Mouse (Mus musculus): ENCODE data around the gene Sult4a1. TPM values are rescaled to one million over a fixed set of nuclear protein-coding genes. Genes with fewer than 3 reads are reported as not detected.
A peak's percentile ranks its signal among the peaks of the same experiment; 100 is the strongest.

Gene Sult4a1
- polyA plus RNA-seq, 1 experiment from 2014 or later: 40.4 TPM

DNA sequence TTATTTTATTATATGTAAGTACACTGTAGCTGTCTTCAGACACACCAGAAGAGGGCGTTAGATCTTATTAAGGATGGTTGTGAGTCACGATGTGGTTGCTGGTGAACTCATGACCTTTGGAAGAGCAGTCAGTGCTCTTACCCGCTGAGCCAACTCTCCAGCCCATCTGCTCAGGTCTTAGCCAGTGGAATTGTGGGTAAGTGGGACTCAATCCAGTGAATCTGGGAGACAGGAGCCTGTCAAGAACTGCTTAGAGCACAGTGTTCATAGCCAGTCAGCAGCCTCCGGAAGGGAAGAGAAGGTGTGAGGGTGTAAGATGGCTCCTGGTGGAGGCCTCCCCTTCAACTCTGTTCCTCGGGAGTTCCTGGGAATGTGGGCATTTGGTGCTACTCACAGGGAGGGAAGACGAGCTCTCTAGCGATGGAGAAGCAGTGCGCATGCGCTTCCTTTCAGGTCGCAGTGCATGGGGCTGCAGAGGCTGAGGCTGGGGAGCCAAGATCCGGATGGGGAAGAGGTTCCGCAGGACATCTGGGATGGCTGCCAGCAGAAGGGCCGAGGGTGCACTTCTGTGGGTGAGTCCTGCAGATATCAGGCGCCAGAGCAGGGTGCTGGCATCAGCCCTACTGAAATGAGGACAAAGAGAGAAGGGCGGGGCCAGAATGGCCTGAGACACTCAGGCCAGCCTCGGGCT is 25.7 kb upstream of the Sult4a1 start:
- WGBS: 68% methylated on average over 16 of the region's 16 CpGs
- H3K4me2 ChIP-seq (ENCODE audit: low read length): no peak overlapping the region
- no peak overlapping the region for H3K4me3 ChIP-seq (ENCODE audit: low read depth, low read length)
- no peaks in the 10 kb centered on the region for H3K9me3 ChIP-seq (replicated peaks; ENCODE audit: control insufficient read depth, low read length)
- peak; percentile 46 for DNase-seq (ENCODE audit: low spot score)
- H3K4me1 ChIP-seq (ENCODE audit: control insufficient read depth, insufficient read depth, low read length): no peaks in the 10 kb centered on the region
- no peak overlapping the region for H3K9ac ChIP-seq (ENCODE audit: low read length)
- H3K27ac ChIP-seq (ENCODE audit: low read depth, low read length): no peak overlapping the region
- ATAC-seq: no peak
- H3K27me3 ChIP-seq (replicated peaks; ENCODE audit: control insufficient read depth, insufficient read depth, low read length): no peaks in the 10 kb centered on the region
- no peaks in the 10 kb centered on the region for H3K36me3 ChIP-seq (ENCODE audit: control insufficient read depth, insufficient read depth, low read length)

GRCm38 (mm10) chr15:84126871-84127270 is 21.3 kb upstream of the Sult4a1 start:
- H3K27me3 ChIP-seq (replicated peaks; ENCODE audit: control insufficient read depth, insufficient read depth, low read length): no peaks in the 10 kb centered on the region
- no peaks in the 10 kb centered on the region for H3K9me3 ChIP-seq (replicated peaks; ENCODE audit: control insufficient read depth, low read length)
- H3K4me3 ChIP-seq (ENCODE audit: low read depth, low read length): no peak overlapping the region
- H3K36me3 ChIP-seq (ENCODE audit: control insufficient read depth, insufficient read depth, low read length): no peaks in the 10 kb centered on the region
- WGBS: 49% methylated on average over 5 of the region's 5 CpGs
- no peak overlapping the region for H3K4me2 ChIP-seq (ENCODE audit: low read length)
- H3K27ac ChIP-seq (ENCODE audit: low read depth, low read length): no peak overlapping the region
- no peaks in the 10 kb centered on the region for H3K4me1 ChIP-seq (ENCODE audit: control insufficient read depth, insufficient read depth, low read length)
- no peak for ATAC-seq
- no peak for DNase-seq (ENCODE audit: low spot score)
- no peak overlapping the region for H3K9ac ChIP-seq (ENCODE audit: low read length)

- Histone ChIP-seq H3K9ac (ENCODE audit: low read length) (no peak overlapping the region), H3K27ac (ENCODE audit: low read depth, low read length) (no peak overlapping the region), H3K36me3 (ENCODE audit: control insufficient read depth, insufficient read depth, low read length) (no peaks in the 10 kb centered on the region), H3K4me2 (ENCODE audit: low read length) (no peak overlapping the region), H3K4me3 (ENCODE audit: low read depth, low read length) (no peak overlapping the region), H3K27me3 (replicated peaks; ENCODE audit: control insufficient read depth, insufficient read depth, low read length) (no peaks in the 10 kb centered on the region), H3K9me3 (replicated peaks; ENCODE audit: control insufficient read depth, low read length) (no peaks in the 10 kb centered on the region), H3K4me1 (ENCODE audit: control insufficient read depth, insufficient read depth, low read length) (no peaks in the 10 kb centered on the region)
- ATAC-seq (no peak), DNase-seq (ENCODE audit: low spot score) (no peak)
- 76% methylated on average over 4 of the region's 4 CpGs for WGBS
These were observed 20.9 kb upstream of the Sult4a1 start for GRCm38 (mm10) chr15:84126447-84126846.

DNA sequence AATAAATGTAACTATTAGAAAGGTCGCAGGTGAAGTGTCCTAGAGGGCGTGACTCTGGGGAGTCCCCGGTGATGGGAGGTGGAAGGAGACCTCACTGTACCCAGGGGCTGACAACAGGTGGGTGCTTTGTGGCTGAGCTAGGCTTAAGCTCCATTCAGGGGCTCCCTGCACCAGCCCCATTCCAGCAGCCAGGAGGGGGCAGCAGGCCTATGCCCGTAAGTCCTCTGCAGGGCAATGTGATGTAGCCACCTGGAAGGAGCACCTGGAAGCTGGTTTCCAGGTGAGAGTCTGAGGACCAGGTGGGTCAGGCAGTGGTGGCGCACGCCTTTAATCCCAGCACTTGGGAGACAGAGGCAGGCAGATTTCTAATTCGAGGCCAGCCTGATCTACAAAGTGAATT is 18.5 kb upstream of the Sult4a1 start:
- no peaks in the 10 kb centered on the region for H3K4me1 ChIP-seq (ENCODE audit: control insufficient read depth, insufficient read depth, low read length)
- H3K4me2 ChIP-seq (ENCODE audit: low read length): no peak overlapping the region
- no peaks in the 10 kb centered on the region for H3K27me3 ChIP-seq (replicated peaks; ENCODE audit: control insufficient read depth, insufficient read depth, low read length)
- DNase-seq (ENCODE audit: low spot score): no peak
- no peak overlapping the region for H3K4me3 ChIP-seq (ENCODE audit: low read depth, low read length)
- no peak overlapping the region for H3K9ac ChIP-seq (ENCODE audit: low read length)
- H3K27ac ChIP-seq (ENCODE audit: low read depth, low read length): no peak overlapping the region
- WGBS: 71% methylated on average over 7 of the region's 7 CpGs
- no peaks in the 10 kb centered on the region for H3K9me3 ChIP-seq (replicated peaks; ENCODE audit: control insufficient read depth, low read length)
- H3K36me3 ChIP-seq (ENCODE audit: control insufficient read depth, insufficient read depth, low read length): no peaks in the 10 kb centered on the region
- no peak for ATAC-seq

DNA sequence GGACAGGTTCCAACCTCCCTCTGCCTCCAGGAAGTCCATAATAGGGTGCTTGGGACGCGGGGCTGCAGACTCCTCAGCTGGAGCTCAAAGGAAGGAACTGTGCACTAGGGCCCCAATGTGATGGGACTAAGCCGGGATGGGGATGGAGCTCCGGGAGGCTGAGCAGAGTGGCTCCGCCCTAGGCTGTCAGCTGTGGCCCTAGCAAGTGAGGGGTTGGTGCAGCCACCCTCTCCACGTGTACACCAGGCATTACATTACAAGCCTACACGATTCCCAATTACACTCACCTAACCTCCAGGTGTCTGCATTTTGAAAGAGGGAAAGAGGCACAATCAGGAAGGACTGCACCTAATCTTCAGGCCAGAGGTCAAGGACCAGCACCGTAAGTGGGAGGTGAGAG is 17.5 kb upstream of the Sult4a1 start, which contains the start of gene Pnpla5:
Gene Pnpla5, minus strand, starts transcription at position 101 of the 400 bp plus-strand sequence.
- H3K27ac ChIP-seq (ENCODE audit: low read depth, low read length): no peak within 1 kb of the TSS
- ATAC-seq: no peak
- DNase-seq (ENCODE audit: low spot score): no peak

DNA sequence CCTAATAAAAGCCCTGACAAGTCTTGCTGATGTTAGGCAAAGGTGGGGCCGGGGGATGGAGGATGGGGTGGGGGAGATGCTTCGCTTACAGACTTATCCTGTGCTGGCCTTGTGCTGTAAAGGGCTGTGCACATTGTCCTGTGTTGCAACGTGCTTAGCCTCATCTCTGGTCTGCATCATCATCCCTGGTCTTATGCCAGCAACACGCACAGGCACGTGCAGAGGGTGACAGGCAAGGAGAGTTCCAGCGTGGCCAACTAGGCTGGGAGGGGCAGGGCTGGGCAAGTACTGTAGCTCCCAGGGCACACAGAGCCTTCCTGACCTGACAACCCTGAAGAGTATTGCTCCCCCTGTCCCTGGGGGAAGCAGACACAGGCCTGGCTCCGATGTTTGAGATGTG is 15.5 kb upstream of the Sult4a1 start:
- WGBS: 80% methylated on average over 7 of the region's 7 CpGs
- Histone ChIP-seq H3K9me3 (replicated peaks; ENCODE audit: control insufficient read depth, low read length) (no peaks in the 10 kb centered on the region), H3K4me3 (ENCODE audit: low read depth, low read length) (no peak overlapping the region), H3K4me2 (ENCODE audit: low read length) (no peak overlapping the region), H3K9ac (ENCODE audit: low read length) (no peak overlapping the region), H3K27ac (ENCODE audit: low read depth, low read length) (no peak overlapping the region), H3K27me3 (replicated peaks; ENCODE audit: control insufficient read depth, insufficient read depth, low read length) (no peaks in the 10 kb centered on the region), H3K36me3 (ENCODE audit: control insufficient read depth, insufficient read depth, low read length) (no peaks in the 10 kb centered on the region), H3K4me1 (ENCODE audit: control insufficient read depth, insufficient read depth, low read length) (no peaks in the 10 kb centered on the region)
- ATAC-seq (no peak), DNase-seq (ENCODE audit: low spot score) (no peak)

More for the DNA sequence above, 17.5 kb upstream of the Sult4a1 start, which contains the start of gene Pnpla5:
- H3K27me3 ChIP-seq (replicated peaks; ENCODE audit: control insufficient read depth, insufficient read depth, low read length): no peaks in the 10 kb centered on the region
- no peak within 1 kb of the TSS for H3K4me2 ChIP-seq (ENCODE audit: low read length)
- no peak within 1 kb of the TSS for H3K9ac ChIP-seq (ENCODE audit: low read length)
- no peaks in the 10 kb centered on the region for H3K4me1 ChIP-seq (ENCODE audit: control insufficient read depth, insufficient read depth, low read length)
- no peaks in the 10 kb centered on the region for H3K9me3 ChIP-seq (replicated peaks; ENCODE audit: control insufficient read depth, low read length)
- no peaks in the 10 kb centered on the region for H3K36me3 ChIP-seq (ENCODE audit: control insufficient read depth, insufficient read depth, low read length)
- H3K4me3 ChIP-seq (ENCODE audit: low read depth, low read length): no peak within 1 kb of the TSS
- WGBS: 72% methylated on average over 8 of the region's 8 CpGs

GRCm38 (mm10) chr15:84120612-84121011 is 15.1 kb upstream of the Sult4a1 start:
- no peak overlapping the region for H3K4me3 ChIP-seq (ENCODE audit: low read depth, low read length)
- DNase-seq (ENCODE audit: low spot score): peak; percentile 41

DNA sequence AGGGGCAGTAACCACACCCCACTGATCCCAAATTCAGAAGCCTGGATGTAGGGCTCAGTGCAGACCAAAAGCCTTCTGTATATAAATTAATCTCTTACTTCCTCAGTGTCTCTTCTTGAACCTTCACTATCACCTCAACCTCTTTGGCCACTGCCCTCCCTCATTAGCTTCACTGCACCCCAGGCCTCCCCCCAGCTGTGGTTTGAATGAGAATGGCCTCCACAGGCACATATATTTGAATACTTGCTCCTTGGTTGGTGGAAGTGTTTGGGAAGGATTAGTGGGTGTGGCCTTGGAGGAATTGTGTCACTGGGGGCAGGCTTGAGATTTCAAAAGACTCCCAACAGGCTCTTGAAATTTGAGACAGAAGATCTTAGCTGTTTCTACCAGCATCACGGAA is 10.9 kb upstream of the Sult4a1 start:
- Histone ChIP-seq H3K4me2 (ENCODE audit: low read length) (no peak overlapping the region), H3K27ac (ENCODE audit: low read depth, low read length) (no peak overlapping the region), H3K27me3 (replicated peaks; ENCODE audit: control insufficient read depth, insufficient read depth, low read length) (no peaks in the 10 kb centered on the region), H3K4me3 (ENCODE audit: low read depth, low read length) (no peak overlapping the region), H3K4me1 (ENCODE audit: control insufficient read depth, insufficient read depth, low read length) (no peaks in the 10 kb centered on the region), H3K36me3 (ENCODE audit: control insufficient read depth, insufficient read depth, low read length) (no peaks in the 10 kb centered on the region), H3K9ac (ENCODE audit: low read length) (no peak overlapping the region), H3K9me3 (replicated peaks; ENCODE audit: control insufficient read depth, low read length) (no peaks in the 10 kb centered on the region)
- ATAC-seq (no peak), DNase-seq (ENCODE audit: low spot score) (no peak)
- 85% methylated on average over 1 of the region's 1 CpGs for WGBS

More at GRCm38 (mm10) chr15:84120612-84121011, 15.1 kb upstream of the Sult4a1 start:
- no peak for ATAC-seq
- Histone ChIP-seq H3K4me1 (ENCODE audit: control insufficient read depth, insufficient read depth, low read length) (no peaks in the 10 kb centered on the region), H3K27ac (ENCODE audit: low read depth, low read length) (no peak overlapping the region), H3K9me3 (replicated peaks; ENCODE audit: control insufficient read depth, low read length) (no peaks in the 10 kb centered on the region), H3K4me2 (ENCODE audit: low read length) (no peak overlapping the region), H3K9ac (ENCODE audit: low read length) (no peak overlapping the region), H3K36me3 (ENCODE audit: control insufficient read depth, insufficient read depth, low read length) (no peaks in the 10 kb centered on the region), H3K27me3 (replicated peaks; ENCODE audit: control insufficient read depth, insufficient read depth, low read length) (no peaks in the 10 kb centered on the region)
- 16% methylated on average over 6 of the region's 6 CpGs for WGBS

- Histone ChIP-seq H3K4me1 (ENCODE audit: control insufficient read depth, insufficient read depth, low read length) (no peaks in the 10 kb centered on the region), H3K27me3 (replicated peaks; ENCODE audit: control insufficient read depth, insufficient read depth, low read length) (no peaks in the 10 kb centered on the region), H3K4me3 (ENCODE audit: low read depth, low read length) (no peak overlapping the region), H3K9ac (ENCODE audit: low read length) (no peak overlapping the region), H3K36me3 (ENCODE audit: control insufficient read depth, insufficient read depth, low read length) (no peaks in the 10 kb centered on the region), H3K9me3 (replicated peaks; ENCODE audit: control insufficient read depth, low read length) (no peaks in the 10 kb centered on the region), H3K4me2 (ENCODE audit: low read length) (no peak overlapping the region), H3K27ac (ENCODE audit: low read depth, low read length) (no peak overlapping the region)
- no peak for ATAC-seq
- WGBS: 59% methylated on average over 5 of the region's 5 CpGs
- DNase-seq (ENCODE audit: low spot score): peak; percentile 35
These were observed 10.2 kb upstream of the Sult4a1 start for GRCm38 (mm10) chr15:84115727-84116126.

Measured in forebrain, embryonic 14.5 days (tissue).